Mouse (Mus musculus) bone marrow, adult 2 months (tissue): ENCODE data around the gene Snca. TPM values are rescaled to one million over a fixed set of nuclear protein-coding genes. Genes with fewer than 3 reads are reported as not detected.

Experiments used
- H3K27ac ChIP-seq: fragments of 200-500 bp; 2 replicates; pipeline ENCODE4 v1.5.1; 2012; ENCODE audit warnings: low read depth, mild to moderate bottlenecking, control low read depth, inconsistent platforms, low read length; ENCODE audit not compliant: control insufficient read depth, poor library complexity, insufficient read depth
- H3K4me1 ChIP-seq: fragments of 200-500 bp; 2 replicates; pipeline ENCODE4 v1.6.1; 2011; ENCODE audit warnings: low read length; ENCODE audit not compliant: control insufficient read depth, insufficient read depth
- H3K4me3 ChIP-seq: fragments of 200-500 bp; replicated peaks from 2 replicates; pipeline ENCODE3; 2011; ENCODE audit warnings: mild to moderate bottlenecking, low read depth, low read length, control low read depth; ENCODE audit not compliant: control insufficient read depth
- CTCF ChIP-seq: fragments of 200-500 bp; IDR thresholded peaks from 2 replicates; pipeline ENCODE4 v1.5.1; 2011; ENCODE audit warnings: low read length, control low read depth; ENCODE audit not compliant: control insufficient read depth, insufficient read depth
- POLR2A ChIP-seq: fragments of 200-500 bp; IDR thresholded peaks from 2 replicates; pipeline ENCODE4 v1.6.1; 2011; ENCODE audit warnings: low read depth, mild to moderate bottlenecking, control low read depth, low read length, borderline replicate concordance; ENCODE audit not compliant: control insufficient read depth
- WGBS: fragments of 180-500 bp; shearing (Covaris S2); methylation state at CpG from one replicate; pipeline ENCODE4 v1.1.7; 2018; 5-methylcytosine and 5-hydroxymethylcytosine counted together
- polyA plus RNA-seq: library from polyadenylated mRNA; stranded (reverse); fragments of >200 nt; gene quantifications from 2 replicates; pipeline ENCODE4 v1.2.4, GENCODE M21; 2011; ENCODE audit warnings: low replicate concordance; ENCODE audit not compliant: missing spikeins, insufficient read depth, insufficient read length

Gene Snca
- polyA plus RNA-seq, 1 experiment, result 213 TPM

- no peaks in the 10 kb centered on the region for H3K4me1 ChIP-seq
- TF ChIP-seq POLR2A, result no peak
- TF ChIP-seq CTCF, result no peak
- H3K4me3 ChIP-seq, result no peak overlapping the region
- H3K27ac ChIP-seq, result no peak overlapping the region
- WGBS, result 75% methylated on average over 3 of the region's 3 CpGs
These were observed 16.1 kb downstream of the Snca start for GRCm38 (mm10) chr6:60813516-60813915.

DNA sequence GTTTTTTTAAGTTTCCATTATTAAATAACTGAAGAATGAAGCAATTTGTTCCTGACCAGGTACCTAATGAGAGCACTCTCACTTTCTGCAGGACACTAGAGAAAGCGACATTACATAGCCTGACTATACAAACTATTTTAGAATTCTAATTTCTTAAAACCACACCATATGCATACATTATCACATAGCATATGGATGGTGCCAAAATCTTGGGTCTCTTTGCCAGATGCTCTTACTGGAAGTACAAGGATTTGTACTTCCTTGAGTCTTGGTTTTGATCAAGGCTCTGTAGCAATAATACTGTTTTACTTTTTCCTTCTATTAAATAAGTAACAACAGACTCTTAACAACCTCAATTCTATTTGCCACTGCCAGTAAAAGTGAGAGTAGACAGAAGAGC, 31.4 kb downstream of the Snca start:
- Histone ChIP-seq H3K4me3 (no peak overlapping the region), H3K27ac (no peak overlapping the region), H3K4me1 (no peaks in the 10 kb centered on the region)
- TF ChIP-seq CTCF (no peak), POLR2A (no peak)
- 93% methylated on average over 1 of the region's 1 CpGs for WGBS

- 87% methylated on average over 3 of the region's 3 CpGs for WGBS
- Histone ChIP-seq H3K4me3 (no peak overlapping the region), H3K4me1 (no peaks in the 10 kb centered on the region)
These were observed 35.8 kb downstream of the Snca start for GRCm38 (mm10) chr6:60793659-60794365.

DNA sequence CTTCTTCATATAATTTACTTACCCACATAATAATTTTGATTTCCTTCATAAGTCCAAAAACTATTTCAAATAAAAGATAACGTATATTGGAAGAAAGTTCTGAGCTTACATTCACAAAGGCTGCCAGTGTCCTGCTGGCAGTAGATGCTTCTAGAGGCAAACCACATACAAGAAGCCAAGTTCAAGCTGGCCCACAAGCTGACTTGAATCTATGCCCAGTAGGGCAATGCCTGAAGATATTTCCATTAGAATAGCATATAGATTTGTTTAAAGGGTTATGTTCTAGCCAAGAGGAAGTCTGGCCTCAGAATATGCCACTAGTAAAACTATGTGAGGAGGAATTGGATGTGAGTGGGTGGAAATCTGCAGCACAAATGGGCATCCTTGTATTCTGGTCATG, 42.7 kb downstream of the Snca start:
- Histone ChIP-seq H3K27ac (no peak overlapping the region), H3K4me3 (no peak overlapping the region), H3K4me1 (no peaks in the 10 kb centered on the region)
- TF ChIP-seq POLR2A (no peak), CTCF (no peak)
- 80% methylated on average over 1 of the region's 1 CpGs for WGBS

More at GRCm38 (mm10) chr6:60793659-60794365, 35.8 kb downstream of the Snca start:
- H3K27ac ChIP-seq, result no peak overlapping the region
- TF ChIP-seq CTCF, result no peak
- TF ChIP-seq POLR2A, result no peak

- no peak overlapping the region for H3K4me3 ChIP-seq
- no peaks in the 10 kb centered on the region for H3K4me1 ChIP-seq
- TF ChIP-seq POLR2A (no peak), CTCF (no peak)
- WGBS, result 93% methylated on average over 1 of the region's 1 CpGs
- H3K27ac ChIP-seq, result no peak overlapping the region
These were observed 57.8 kb downstream of the Snca start for GRCm38 (mm10) chr6:60771899-60772298.

DNA sequence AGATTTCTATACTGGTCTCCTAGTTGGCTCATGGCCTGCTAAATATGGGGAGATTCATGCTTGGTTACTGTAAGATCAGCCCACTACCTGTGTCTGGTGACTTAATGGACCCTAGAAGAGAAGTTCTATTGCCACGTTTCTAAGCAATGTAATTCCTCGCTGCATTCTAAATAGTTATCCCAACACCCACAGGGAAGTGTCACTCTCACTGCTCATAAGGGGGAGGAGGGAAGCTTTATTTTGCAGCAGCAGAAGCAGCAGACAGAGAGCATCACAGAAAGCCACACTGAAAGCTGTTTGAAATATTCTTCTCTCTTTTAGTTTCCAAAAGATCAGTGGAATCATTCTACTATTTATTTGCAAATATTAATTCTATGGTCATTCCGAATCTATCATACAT, 64.0 kb downstream of the Snca start:
- Histone ChIP-seq H3K4me1 (no peaks in the 10 kb centered on the region), H3K4me3 (no peak overlapping the region), H3K27ac (no peak overlapping the region)
- WGBS, result 79% methylated on average over 3 of the region's 3 CpGs
- TF ChIP-seq POLR2A, result no peak

GRCm38 (mm10) chr6:60762864-60763263, 66.8 kb downstream of the Snca start:
- no peak overlapping the region for H3K4me3 ChIP-seq
- no peak overlapping the region for H3K27ac ChIP-seq
- H3K4me1 ChIP-seq, result no peaks in the 10 kb centered on the region
- TF ChIP-seq CTCF, result no peak
- no peak for TF ChIP-seq POLR2A
- whole genome bisulfite sequencing, result 91% methylated on average over 4 of the region's 4 CpGs

GRCm38 (mm10) chr6:60761710-60762109, 67.9 kb downstream of the Snca start:
- Histone ChIP-seq H3K4me3 (no peak overlapping the region), H3K4me1 (no peaks in the 10 kb centered on the region)
- WGBS, result 75% methylated on average over 2 of the region's 2 CpGs

DNA sequence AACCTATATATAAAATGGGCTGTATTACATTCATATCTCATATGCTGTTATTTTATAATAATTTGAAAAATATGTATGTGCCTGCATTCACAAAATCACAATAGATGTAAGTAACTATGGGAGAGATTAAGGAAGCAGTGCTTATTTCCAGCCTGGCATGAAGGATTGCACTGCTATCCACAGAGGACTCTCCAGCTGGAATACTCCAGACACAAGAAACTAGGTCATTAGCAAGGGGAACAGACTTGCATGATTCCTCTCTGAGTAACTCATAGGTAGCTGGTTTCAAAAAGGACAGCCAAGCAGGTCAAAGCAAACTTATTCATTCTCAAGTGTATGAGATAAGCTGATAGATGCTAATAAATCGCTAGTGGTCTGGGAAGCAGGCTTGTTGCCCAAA, 74.7 kb downstream of the Snca start:
- no peak overlapping the region for H3K4me3 ChIP-seq
- H3K4me1 ChIP-seq, result no peaks in the 10 kb centered on the region
- no peak for TF ChIP-seq POLR2A
- no peak for TF ChIP-seq CTCF
- WGBS, result 78% methylated on average over 1 of the region's 1 CpGs
- no peak overlapping the region for H3K27ac ChIP-seq

More at GRCm38 (mm10) chr6:60761710-60762109, 67.9 kb downstream of the Snca start:
- no peak for TF ChIP-seq POLR2A
- TF ChIP-seq CTCF, result no peak
- H3K27ac ChIP-seq, result no peak overlapping the region
